Mouse (Mus musculus) layer of hippocampus, postnatal 36 days (tissue): ENCODE results near the gene Mbd6. TPM values are rescaled to one million over a fixed set of nuclear protein-coding genes. Genes with fewer than 3 reads are reported as not detected.

Experiments used
- DNase-seq, 2 experiments: peaks; one replicate each; pipeline ENCODE4 v3.0.0; 2022
- total RNA-seq, 2 experiments: library from RNA; stranded (reverse); gene quantifications; 2 replicates each; pipeline ENCODE4 v1.2.3; 2021

The Mbd6 gene
- total RNA-seq, 2 experiments from 2014 or later = 36.5 to 52.5 TPM

DNA sequence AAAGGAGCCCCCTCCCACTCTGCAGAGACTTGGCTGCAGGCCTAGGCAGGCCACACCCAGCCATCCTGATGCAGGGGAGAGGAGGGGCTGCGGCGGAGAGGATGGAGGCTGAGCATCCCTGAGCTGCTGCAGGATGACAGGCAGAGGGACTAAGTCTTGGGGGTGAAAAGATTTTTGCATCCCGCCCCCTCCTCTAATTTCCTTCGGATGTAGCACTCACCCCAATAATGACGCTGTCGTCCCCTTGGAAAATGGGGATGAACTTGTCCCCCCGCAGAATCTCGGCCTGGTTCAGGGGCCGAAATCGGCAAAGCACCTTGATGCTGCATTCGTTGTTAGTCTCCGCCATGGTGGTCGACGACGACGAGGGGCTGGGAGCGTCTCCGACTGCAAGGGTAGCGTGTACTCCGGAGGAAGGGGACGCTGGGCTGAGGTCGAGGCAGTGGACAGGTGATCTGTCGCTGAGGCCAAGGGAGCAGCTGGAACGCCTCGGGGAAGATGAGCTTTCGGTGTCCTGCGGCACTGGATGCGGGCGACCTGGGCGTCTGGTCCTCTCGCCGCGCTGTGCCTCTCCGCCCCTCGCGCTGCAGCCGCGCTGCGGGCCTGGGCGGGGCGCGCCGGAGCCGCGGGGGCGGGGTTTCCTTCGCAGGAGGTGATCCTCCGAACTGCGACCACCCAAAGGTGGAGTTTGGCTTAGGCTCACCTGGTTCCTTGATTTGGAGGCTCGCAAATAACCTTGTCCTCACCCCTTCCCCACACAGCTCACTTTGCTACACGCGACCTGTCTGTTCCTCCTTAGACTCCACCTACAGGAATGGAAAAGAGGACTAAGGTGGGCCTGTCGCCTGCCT is 26.0 kb downstream of the Mbd6 start, which contains the start of gene Kif5a:
Gene Kif5a, minus strand, starts transcription at position 801 of the 851 bp plus-strand sequence.
- DNase-seq = peak; percentile 73 to 80

DNA sequence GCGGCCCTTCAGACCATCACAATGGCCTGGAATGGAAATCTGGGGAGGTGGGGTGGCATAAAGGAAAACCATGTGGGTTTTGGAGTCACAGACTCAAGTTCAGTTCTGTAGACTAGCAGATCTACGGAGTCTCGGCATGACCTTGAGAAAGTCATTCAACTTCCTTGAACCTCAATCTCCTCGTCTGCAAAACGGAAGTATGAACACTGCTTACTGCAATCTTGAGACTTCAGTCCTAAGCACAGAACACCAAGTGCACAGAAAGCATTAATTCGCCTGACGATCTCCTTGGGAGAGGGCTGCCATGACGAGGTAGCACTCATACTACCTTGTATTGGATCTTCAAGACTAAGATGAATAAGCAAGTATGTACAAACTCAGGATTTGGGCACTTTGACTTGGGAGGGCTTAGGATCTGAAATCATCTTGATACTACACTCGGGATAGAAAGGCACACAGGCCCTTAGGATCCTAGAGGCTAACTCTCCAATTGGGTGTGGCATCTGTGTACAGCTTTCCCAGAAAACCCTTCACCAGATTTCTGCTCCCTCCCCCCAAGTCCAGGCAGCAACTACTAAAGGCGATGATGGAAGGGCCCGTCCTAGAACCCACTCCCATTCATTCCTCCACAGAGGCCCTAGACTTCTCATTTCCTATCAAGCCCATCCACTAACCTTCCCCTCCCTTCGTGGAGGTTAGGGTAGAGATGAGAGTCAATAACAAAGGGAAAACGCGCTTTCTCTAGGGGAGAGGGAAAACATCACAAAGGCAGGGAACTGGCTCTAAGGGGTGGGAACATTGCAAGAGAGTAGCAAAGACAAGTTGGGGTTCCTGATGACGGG is 26.9 kb downstream of the Mbd6 start:
- no peak for DNase-seq

DNA sequence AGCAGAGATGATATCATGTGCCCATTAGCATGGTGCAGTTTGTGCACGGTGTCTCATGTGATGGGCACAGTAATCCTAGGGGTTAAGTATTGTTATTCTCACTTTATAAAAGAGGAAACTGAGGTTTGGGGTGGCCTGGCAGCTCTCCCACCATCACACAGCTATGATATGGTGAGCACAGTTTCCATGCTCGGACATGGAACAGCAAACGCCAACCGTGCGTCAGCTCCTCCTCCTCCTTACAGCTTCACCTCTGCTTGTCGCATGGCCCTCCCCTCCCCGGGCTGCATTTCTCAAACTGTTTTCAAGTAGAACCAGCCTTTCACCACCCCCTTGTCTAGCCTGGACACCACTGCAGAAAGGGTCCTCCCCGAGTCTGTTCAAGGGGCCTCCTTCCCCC is 30.3 kb downstream of the Mbd6 start:
- DNase-seq = no peak

DNA sequence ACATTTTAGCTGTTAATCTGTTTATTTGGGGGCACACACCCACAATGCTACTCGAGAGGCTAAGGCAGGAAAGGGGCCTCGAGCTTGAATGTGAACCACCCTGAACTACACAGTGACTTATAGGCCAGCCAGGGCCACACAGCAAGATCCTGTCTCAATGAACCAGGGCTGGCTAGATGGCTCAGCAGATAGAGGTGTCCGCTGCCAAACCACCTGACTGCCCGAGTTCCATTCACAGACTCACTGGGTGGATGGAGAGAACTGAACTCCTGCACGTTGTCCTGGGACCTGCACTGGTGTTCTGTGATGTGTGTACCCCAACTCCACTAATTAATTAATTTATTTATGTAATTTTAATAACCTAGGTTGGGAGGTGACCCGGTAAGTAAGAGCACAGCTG is 31.0 kb downstream of the Mbd6 start:
- DNase-seq = no peak

DNA sequence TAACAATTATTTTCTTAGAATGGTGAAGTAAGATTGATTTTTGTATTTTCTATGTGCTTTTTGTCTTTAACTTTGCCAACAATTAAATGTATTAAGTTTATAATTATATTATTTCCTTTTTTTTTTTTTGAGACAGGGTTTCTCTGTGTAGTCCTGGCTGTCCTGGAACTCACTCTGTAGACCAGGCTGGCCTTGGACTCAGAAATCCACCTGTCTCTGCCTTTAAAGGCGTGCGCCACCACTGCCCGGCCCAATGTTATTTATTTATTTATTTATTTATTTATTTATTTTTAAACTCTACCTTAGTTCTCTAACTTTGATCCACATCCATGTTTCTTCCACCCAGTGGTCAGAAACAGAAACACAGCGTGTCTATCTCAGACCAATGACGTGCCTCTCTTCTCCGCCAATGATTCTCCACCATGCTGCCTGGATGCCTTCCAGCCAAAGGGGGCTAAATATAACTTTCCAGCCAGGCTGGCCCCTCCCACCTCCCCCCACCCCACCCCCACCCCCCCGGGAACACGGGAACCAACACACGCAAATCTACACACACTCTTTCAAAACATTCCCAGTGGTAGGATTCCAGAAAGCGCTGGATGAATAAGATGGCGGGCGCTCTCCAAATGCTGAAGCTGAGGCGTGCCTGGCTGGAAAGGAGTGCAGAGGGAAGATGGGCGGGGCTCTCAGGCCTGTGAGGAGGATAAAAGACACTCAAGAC is 33.0 kb downstream of the Mbd6 start:
- DNase-seq = no peak

DNA sequence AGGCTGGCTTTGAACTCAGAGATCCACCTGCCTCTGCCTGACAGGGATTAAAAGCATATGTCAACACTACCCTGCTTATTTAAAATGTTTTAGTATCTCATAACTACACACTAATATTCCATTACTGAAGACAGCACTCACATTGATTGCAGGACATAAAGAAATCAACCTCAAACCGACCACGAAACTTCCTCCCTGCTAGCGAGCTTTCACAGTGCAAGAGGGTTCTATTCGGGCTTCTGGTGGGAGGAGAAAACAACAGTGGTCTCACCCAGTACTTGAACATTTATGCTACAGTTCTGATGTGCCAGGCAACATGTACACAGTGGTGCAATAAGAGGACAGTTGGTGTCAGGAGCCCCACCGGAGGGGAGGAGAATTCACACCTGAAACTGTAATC is 38.0 kb downstream of the Mbd6 start:
- no peak for DNase-seq

GRCm38 (mm10) chr10:127238241-127238824 is 50.5 kb downstream of the Mbd6 start:
- DNase-seq = no peak

GRCm38 (mm10) chr10:127236541-127236940 is 52.3 kb downstream of the Mbd6 start:
- DNase-seq = no peak

DNA sequence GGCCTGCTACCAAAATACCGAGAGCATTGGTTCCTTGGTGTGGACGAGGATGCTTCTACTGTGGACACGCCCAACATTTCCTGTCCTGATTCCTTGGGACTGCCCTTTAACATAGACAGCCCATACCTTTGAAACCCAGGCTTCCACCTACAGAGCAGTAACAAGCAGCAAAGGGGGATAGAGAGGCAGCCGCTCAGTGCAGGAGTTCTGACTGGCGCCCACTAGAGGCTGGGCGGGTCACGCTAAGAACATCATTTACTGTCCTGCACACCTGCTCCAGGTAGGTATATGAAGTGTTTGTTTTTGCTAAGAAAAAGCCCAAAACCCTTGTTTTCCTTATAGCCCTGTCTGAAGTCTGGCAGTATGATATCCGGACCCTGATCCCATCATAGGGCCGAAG is 55.7 kb downstream of the Mbd6 start:
- no peak for DNase-seq

Other genes starting within 250 kb of the Mbd6 start
- gene Mettl1, start 247.6 kb downstream of the Mbd6 start, total RNA-seq = 10 to 100 TPM; 12.0 to 12.6 TPM
- under 1 TPM; 0.27 to 0.30 TPM for gene Eef1akmt3, start 247.5 kb downstream of the Mbd6 start, total RNA-seq
- 1 to 10 TPM; 1.6 to 1.7 TPM for gene Cyp27b1, start 240.8 kb downstream of the Mbd6 start, total RNA-seq
- 10 to 100 TPM; 21.3 to 21.6 TPM for gene March9, start 228.8 kb downstream of the Mbd6 start, total RNA-seq
- gene Cdk4, start 225.5 kb downstream of the Mbd6 start, total RNA-seq = 10 to 100 TPM; 93.5 to 97.5 TPM
- 10 to 100 TPM; 57.4 to 61.5 TPM for gene Tspan31, start 218.8 kb downstream of the Mbd6 start, total RNA-seq
- 100 to 1,000 TPM; 778 to 800 TPM for gene Agap2, start 213.7 kb downstream of the Mbd6 start, total RNA-seq
- 10 to 100 TPM; 97.5 to 99.3 TPM for gene Os9, start 167.9 kb downstream of the Mbd6 start, total RNA-seq
- gene B4galnt1, start 123.8 kb downstream of the Mbd6 start, total RNA-seq = 100 to 1,000 TPM; 115 to 123 TPM
- gene Slc26a10, start 108.4 kb downstream of the Mbd6 start, total RNA-seq = 10 to 100 TPM; 15.6 to 27.2 TPM
- gene Arhgef25, start 98.9 kb downstream of the Mbd6 start, total RNA-seq = 100 to 1,000 TPM; 359 to 363 TPM
- gene Dtx3, start 93.3 kb downstream of the Mbd6 start, total RNA-seq = 100 to 1,000 TPM; 238 TPM
- 10 to 100 TPM; 91.1 to 95.7 TPM for gene Pip4k2c, start 77.4 kb downstream of the Mbd6 start, total RNA-seq
- 100 to 1,000 TPM; 715 to 742 TPM for gene Kif5a, start 25.7 kb downstream of the Mbd6 start, total RNA-seq
- 100 to 1,000 TPM; 254 to 258 TPM for gene Dctn2, start 22.6 kb downstream of the Mbd6 start, total RNA-seq
- 10 to 100 TPM; 56.1 to 56.4 TPM for gene Mars, start 22.8 kb upstream of the Mbd6 start, total RNA-seq
- 1 to 10 TPM in 1 of 2 experiments, under 1 TPM in 1; 0.86 to 1.0 TPM for gene Arhgap9, start 32.9 kb upstream of the Mbd6 start, total RNA-seq
- gene Gli1, start 53.0 kb upstream of the Mbd6 start, total RNA-seq = 1 to 10 TPM; 2.4 to 3.2 TPM
- not detected for gene Inhbe, start 65.4 kb upstream of the Mbd6 start, total RNA-seq
- not detected for gene Inhbc, start 81.4 kb upstream of the Mbd6 start, total RNA-seq
- gene R3hdm2, start 91.3 kb upstream of the Mbd6 start, total RNA-seq = 100 to 1,000 TPM; 153 to 163 TPM
- 1 to 10 TPM; 3.0 to 3.7 TPM for gene Stac3, start 212.7 kb upstream of the Mbd6 start, total RNA-seq
- 1 to 10 TPM; 3.5 to 4.8 TPM for gene Ndufa4l2, start 225.9 kb upstream of the Mbd6 start, total RNA-seq
- gene Shmt2, start 233.4 kb upstream of the Mbd6 start, total RNA-seq = 10 to 100 TPM; 27.4 to 29.9 TPM
- gene Nxph4, start 245.5 kb upstream of the Mbd6 start, total RNA-seq = 1 to 10 TPM; 1.3 to 1.7 TPM